Mouse (Mus musculus): Measurements from ENCODE around the gene Cd44.
A peak's percentile ranks its signal among the peaks of the same experiment; 100 is the strongest.

The Cd44 gene

DNA sequence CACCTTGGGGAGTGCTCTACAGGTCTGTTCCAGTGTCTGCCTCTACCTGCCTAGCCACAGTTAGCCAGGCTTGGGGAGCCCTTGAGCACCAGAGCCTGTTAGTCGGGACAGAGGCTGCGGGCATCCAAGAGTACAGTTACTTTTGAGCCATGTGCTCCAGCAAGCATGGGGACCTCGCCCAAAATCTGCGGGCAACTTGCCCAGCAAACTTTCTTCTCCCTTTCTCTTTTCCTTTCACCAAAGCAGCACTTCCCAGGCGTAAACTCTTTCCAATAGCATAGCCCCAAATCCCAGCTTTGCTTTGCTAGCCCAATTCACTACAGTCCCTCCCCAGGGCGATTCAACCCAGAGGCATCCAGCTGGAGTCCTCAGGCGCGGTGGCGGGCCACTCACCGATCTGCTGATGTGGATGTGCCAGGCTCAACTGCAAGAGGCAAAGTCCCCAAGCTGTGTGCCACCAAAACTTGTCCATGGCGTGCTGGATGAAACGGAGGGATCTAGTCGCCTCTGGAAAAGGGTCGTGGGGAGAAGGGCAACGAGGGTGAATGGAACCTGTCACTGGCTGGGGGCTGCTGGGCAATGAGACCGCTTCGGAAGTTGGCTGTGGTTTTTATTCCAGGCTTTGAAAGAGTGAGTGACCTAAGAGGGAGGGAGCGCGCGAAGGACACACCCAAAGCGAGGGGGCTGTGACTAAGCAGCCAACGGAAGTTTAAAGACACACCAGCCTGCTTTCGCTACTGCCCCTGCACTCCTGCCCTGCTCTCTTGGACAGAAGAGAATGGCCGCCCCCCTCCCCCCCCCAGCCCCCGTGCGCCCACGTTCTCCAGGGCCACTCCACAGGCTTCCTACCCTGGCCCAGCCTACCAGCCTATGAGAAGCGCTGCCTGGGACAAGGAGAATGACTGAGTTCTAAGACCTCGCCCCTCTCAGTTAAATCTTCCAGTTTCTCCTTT, at the start of gene Cd44:
TSS of gene Cd44 (minus strand) at position 791 of the 953 bp plus-strand sequence.
- no peak for DNase-seq (ENCODE audit: low read depth, low spot score)

DNA sequence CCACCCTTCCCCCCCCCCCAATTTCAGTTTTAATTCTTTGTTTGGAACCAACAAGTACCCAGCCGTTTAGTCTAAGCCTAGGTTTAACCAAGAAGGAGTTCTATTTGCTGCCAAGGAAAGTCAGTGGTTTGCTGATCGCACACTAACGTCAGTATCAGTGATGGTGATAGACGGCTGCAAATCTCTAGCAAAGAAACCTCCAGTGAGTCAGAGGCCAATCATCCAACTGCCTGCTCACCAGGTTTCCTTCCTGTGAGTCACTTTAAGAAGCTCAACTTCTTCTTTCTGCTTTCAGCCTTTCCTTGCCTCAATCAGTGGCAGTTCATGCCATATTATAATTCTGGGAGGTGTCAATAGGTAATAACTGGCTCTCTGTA, 47.0 kb upstream of the Cd44 start:
- peak; percentile 58 for DNase-seq (ENCODE audit: low read depth, low spot score)

DNA sequence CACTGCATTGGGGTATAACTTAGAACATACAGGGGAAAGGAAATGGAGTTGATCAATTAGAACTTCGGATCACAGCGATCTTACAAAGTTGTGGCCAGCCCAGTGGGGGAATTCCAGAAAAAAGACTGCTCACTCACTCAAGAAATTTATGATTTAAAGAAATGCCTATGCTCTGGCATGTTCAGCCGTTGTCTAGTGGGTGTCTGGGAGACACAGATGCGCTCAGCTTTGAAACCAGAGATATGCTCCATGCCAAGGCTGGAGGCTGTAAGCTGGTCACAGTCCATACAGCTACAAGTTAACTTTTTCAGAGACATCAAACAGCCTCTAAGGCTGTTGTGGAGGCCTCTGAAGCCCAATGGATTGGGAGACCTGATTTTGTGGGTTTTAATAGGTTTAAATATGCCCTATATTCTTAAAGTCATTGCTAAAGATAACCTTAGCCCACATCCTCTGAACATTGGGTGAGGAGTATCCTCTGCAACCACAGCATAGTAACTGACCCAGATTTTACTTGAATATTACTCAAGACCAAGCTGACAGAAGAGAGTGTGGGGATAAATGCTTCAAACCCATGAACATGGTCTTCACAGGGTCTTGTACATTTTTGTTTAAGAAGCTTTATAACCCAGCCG, 46.5 kb upstream of the Cd44 start:
- no peak for DNase-seq (ENCODE audit: low read depth, low spot score)

DNA sequence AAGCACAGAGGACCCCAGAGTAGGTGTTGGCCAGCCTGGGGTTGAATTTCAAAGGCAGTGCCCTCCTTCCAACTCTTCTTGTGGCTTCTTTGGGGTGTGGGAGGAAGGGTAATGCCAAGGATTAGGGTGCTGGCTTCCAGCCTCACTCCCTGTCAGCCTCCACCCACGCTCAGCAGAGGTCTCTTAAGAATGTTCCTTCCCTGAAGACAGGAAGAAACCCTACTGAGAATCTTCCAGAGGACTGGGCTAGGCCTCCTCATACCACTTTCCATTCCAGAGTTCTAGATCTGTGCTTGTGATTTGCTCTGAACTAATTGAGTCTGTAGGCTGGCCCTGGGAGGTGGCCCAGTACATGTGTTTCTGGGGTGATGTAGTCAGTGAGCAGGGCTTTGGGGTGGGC, 43.6 kb upstream of the Cd44 start:
- no peak for DNase-seq (ENCODE audit: low read depth, low spot score)

DNA sequence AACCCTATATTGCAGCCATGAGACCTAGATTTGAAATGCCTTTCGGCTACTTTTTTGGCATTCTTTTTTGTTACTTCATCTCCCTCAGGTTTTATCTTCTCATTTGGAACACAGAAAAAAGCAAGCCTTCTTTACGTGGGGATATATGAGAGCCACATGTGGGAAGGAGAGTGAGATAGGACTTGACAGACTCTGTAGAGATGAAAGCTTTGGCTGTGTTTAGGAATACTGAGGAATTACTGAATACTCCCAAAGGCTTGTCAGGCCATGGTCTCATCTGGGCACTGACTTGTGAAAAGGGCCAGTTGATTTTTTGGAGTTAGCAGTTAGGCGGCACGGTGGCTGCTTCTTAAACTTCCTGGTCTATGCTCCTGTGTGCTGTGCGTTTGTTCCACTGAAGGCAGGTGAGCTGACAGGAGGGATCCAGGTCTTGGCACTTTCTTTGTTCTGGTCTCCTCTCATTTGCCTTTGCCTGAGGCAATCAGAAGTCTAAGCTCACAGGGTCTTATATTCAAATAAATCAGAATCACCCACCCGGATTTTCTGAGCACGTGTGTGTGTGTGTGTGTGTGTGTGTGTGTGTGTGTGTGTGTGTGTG, 43.0 kb upstream of the Cd44 start:
- no peak for DNase-seq (ENCODE audit: low read depth, low spot score)

DNA sequence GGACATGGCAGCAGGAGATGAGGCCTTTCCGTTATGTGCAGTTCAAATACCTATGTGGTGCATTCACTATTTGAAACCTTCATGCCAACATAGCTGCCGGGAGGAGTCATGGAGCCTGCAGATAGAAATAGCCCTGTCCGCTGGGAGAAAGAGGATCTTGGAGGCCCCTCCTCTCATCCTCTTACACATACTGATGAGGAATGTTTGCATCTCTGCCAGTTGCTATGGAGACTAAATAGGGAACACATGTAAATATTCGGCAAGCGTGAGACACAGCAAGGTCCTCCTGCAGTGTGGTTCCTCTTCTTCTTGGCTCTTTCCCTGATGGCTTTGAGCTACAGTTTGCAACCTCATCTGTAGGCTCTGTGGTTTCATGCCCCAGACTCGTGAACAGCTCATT, 42.5 kb upstream of the Cd44 start:
- DNase-seq (ENCODE audit: low read depth, low spot score): no peak

DNA sequence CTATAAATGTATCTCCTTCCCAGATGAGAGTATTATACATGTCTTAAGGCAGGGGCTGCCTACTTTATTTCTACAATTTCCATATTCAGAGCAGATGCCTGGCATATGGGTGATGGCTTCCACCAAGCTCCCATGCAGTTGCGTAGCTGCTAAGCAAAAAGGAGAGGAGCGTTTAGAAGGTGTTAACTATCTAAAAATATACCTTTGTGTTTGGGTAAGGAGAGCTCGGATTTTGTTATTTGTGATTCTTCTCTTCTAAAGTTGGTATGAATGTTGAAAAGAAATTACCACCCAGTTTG, 41.3 kb upstream of the Cd44 start:
- DNase-seq (ENCODE audit: low read depth, low spot score): no peak

DNA sequence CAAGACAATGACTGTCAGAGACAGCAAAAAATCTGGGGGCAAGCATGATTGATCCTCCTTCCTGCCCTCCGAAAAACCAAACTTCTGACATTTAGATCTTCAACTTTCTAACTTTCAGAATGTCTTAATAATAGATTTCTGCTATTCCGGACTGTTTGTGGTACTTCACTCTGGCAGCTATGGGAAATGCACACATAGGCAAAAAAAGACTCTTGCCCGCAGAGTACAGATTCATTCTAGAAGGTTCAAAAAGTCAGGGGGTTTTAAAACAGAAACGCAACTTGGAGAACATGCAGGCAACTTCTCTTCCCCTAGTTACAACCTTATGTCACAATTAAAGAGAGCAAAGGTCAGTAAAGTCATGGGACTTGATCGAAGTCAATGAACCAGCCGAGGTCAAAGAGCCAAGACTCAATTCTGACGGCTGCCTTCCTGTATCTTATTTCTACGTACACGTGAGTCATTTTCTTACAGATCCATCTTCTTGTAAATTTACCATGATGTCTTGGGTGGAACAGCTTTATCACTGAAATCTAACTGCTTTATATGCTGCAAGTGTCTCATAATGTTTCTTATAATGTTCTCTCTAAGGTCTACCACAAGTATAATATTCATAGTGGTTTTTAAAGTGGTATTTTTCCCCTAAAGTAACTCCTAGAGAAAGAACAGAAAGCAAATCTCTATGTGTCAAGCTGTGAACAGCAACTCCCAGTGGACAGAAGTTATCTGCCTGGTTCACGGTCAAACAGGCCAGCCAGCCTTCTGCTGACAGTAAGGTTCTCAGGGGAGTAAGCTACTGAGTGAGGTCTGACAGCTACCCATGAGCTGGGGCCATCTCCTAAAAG, 40.7 kb upstream of the Cd44 start:
- no peak for DNase-seq (ENCODE audit: low read depth, low spot score)

DNA sequence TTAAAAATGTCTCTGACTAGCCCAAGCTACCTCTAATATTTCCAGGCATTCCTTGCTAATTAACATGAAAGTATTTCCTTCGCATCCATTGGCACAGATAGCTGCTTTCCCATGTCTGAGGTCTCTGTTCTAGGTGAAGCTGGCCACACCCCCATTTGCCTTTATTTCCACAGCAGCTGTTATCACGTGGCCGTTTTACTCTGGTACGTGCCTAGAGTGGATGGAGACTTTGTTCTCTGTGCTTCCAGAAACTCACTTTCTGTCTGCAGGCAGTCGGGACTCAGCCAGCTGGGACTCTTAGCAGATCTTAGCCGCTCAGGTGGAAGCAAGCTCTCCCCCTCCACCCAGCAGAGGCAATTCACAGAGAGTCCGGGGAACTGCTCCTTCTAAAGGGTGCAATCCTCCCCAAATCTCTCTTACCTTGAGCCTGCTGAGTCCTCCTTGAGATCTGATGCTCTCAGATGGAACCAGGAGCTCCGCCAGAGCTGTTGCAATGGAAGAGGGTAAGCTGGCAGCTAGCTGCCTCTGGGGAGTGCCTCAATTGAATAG, 39.4 kb upstream of the Cd44 start:
- DNase-seq (ENCODE audit: low read depth, low spot score): no peak

DNA sequence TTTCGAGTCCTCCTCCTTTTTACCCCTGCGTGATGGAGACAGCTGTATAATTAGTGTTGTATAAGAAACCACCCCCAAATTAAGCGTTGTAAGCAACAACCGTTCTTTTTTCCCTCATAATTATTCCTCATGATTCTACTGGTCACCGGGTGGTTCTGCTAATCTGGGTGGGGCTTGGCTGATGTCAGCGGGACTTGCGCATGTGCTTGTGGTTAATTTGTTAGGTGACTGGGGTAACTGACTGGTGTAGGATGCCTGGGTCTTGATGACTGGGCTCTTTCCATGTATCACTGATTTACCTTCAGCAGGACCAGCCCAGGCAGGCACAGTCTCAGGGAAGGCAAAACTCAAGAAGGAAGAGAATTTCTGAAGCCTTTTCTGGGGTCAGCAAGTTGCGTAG, 38.7 kb upstream of the Cd44 start:
- no peak for DNase-seq (ENCODE audit: low read depth, low spot score)

DNA sequence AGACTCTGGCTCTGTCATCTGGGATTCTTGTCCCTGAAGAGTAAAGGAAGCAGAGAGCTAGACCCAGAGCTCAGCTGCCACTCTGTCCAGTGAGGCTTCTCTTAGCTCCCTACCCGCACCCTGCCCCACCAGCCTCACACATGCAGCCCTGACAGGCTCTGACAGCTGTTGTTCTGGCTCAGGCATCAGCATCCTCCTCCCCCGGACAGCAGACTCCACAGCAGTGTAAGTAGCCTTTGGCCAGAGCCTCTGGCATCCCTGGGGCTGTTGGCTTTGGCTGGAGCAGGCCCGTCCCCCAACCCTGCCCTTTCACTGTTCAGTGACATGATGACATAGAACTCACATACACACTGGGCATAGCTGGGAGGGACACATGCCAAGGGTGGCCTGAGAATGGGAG, 35.4 kb upstream of the Cd44 start:
- DNase-seq (ENCODE audit: low read depth, low spot score): no peak

DNA sequence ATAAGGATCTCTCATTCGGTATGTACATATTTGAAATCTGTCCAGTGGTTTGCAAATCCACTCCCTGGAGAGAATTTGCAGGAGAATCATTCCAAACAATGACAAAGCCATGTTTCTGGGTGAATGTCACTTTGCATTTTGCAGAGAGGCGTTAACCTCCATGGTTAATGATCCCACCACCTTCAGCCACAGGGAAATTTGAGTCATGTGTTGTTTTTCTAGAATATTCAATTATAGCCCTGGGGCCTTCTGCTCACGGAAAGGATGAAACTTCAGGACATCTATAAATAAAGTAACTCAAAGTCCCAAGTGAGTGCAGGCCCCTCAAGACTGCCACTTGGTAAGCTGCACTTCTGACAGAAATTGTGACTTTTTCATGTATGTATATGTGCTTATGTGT, 33.4 kb upstream of the Cd44 start:
- DNase-seq (ENCODE audit: low read depth, low spot score): no peak

DNA sequence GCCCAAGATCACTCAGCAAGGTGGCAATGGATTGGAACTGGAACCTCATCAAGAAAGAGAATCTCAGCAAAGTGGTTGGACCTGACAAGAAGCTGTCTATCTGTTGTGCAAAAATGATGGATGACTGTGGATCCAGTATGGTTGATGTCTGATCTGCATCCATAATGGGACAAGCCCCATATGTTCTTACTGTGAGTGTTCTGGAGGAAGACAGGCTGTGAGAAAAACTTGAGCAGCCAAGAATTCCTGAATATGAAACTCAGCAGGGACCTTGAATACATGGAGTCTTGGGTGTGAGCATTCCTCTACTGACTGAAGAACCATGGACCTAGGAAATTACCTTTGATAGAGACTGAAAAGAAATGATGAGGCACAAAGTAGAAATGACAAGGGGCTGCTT, 32.3 kb upstream of the Cd44 start:
- no peak for DNase-seq (ENCODE audit: low read depth, low spot score)

DNA sequence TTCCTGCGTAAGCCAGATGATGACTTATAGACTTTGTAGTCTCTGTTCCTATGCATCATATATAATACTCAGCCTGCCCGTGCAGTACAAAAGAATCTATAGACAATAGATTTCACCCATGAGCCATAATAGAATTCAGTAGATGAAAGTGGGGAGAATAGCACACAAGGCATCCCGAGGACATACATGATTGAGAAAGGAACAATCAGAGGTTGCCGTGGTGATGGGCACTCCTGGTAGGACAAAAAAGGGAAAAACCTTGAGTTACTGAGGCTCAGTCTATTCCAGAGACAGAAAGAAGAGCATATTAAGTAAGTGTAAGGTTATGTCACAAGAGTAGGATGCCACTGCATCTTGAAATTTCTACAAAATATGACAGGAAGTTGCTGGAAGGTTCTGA, 31.7 kb upstream of the Cd44 start:
- DNase-seq (ENCODE audit: low read depth, low spot score): no peak

DNA sequence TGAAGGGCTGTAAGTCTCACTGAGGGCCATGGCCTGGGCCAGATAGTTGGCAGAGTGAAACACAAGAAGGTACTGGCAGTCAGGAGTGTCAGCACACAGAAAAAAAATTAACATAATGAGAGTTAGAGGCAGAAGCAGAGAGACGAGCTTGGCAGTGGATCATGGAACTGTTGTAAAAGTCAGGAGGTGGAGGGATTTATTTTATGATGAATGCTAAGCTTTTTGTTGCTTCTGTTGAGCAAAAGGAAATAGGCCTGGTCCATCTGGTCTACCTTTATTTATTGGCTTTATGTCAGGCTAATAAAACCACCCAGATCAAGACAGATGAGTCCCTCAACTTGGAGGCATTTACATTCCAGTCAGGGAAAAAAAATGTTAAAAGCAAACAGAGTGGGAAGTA, 31.2 kb upstream of the Cd44 start:
- DNase-seq (ENCODE audit: low read depth, low spot score): no peak

DNA sequence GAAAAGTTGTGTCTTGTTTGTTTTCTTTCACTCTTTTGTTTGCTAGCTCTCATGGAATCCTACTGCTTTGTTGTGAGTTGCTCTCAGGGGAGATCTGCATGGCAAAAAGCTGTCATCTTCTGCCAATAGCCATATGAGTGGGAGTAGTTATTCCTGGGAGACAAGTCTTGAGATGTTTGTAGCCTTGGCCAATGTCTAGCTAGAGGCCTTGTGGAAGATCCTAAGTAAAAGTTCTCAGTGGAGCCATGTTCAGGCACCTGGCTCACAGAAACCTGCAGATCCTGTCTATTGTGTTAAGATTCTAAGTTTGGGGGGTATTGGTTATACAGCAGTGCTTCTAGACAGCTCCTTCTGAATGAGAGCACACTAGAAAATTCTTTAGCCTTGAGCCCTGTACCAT, 26.7 kb upstream of the Cd44 start:
- DNase-seq (ENCODE audit: low read depth, low spot score): no peak

DNA sequence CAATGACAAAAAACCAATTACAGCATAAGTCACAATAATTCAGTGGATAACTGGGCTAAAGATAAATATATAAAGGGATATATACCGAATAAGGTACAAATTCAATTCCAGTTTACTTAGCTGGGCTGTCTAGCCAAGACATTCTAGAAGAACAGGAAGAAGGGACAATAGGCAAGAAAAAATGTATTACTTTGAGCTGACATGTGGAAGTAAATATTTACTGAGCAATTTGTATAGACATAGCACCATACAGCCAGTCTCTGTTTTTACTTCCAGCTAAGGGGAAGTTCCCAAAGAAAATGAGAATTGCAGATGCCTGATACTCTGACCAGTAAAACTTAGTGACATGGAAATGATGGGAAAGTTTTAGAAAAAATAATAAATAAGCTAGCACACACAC, 23.0 kb upstream of the Cd44 start:
- no peak for DNase-seq (ENCODE audit: low read depth, low spot score)

DNA sequence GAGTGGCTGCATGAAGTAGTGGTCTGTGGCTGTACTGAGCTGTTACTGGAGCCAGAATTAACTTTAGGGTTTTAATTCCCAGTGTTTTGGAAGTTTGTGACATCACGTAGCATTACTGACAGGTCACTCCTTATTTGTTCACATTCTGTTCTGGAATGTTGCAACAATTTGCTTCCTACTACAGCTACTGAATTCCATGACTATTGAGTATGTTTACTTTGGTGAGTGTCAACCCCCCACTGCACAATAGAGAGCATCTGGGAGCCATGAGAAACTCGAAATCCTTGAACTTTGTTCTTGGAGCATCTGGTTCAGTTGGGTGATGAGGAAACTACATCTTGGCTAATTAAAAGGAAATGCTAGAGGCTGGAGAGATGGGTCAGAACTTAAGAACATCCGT, 22.2 kb upstream of the Cd44 start:
- no peak for DNase-seq (ENCODE audit: low read depth, low spot score)

DNA sequence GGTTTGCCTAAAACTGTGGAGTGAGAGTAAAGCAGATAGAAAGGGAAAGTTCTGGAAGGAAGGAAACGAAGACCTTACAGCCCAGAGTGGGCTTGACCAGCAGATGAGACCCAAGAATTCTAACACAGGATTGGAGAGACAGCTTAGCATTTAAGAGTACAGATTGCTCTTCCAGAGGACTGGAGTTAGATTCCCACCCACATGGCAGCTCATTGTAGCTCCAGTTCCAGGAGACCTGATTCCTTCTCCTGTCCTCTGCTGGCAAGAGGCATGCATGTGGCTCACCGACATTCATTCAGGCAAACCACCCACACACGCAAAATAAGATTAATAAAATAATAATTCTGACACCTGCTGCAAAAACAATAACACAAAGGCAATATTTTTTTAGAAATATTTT, 20.6 kb upstream of the Cd44 start:
- no peak for DNase-seq (ENCODE audit: low read depth, low spot score)

DNA sequence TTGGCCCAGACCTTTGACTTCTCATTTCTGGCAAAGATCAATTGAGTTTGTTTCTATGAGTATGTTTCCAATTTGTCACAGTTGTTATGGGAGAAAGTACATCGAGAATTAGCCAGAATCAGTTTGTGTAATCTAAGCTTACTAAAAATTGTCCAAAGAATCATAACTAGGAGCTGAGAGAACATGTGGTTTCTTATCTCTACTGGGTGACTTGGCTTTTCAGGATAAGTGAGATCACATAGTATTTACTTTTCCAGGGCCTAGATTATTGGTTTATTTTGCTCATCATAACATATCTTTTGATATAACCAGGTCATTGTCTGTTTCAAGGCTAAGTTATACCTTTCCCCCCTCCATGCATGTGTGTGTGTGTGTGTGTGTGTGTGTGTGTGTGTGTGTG, 16.8 kb upstream of the Cd44 start:
- no peak for DNase-seq (ENCODE audit: low read depth, low spot score)

DNA sequence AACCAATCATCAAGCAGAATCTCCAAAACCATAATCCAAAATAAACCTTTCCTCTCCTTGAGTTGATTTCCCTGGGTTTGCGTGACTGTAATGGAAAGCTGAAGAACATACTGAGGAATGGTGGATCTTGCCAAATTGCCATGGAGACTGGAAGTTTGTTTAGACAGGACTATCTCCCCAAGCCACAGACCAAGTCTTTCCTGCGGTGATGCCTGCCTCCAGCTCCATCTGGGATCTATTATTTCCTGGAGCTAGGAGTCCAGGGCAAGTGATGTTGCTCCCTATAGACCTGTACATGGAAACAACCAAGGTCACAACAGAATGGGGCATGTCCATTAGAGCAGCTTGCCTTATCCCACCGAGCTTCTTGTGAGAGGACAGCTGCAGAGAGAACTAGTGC, 15.1 kb upstream of the Cd44 start:
- no peak for DNase-seq (ENCODE audit: low read depth, low spot score)

DNA sequence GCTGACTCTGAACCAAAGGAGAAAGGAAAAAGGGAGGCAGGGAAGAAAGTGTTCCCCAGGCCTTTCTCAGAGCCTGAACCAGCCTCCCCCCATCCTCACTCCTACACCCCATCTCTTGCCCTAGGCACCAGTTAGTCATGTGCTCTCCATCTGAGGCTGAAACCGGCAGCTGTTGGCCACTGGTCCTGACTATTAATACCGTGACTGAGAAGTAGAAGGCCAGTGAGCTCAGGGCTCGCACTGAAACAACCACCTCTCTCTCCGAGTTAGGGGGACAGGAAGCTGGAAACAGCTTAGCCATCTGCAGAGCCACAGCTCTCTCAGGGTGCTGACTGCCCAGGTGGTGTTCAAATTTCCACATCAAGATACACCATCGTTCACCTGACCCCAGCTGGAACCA, 13.2 kb upstream of the Cd44 start:
- peak; percentile 68 for DNase-seq (ENCODE audit: low read depth, low spot score)
